Comparison of ENCODE assay signal across 22 mouse cellular contexts in genomic region chr11:104981342-104982055, GRCm38 (mm10).
A peak's percentile ranks its signal among the peaks of the same experiment; 100 is the strongest.
DNase-seq lines count a peak whose midpoint lies in the region; ATAC-seq and TF ChIP-seq lines count a peak whose summit lies in the region.
"Had no signal": no experiment of that assay in that cellular context is flagged by ENCODE, and none has a peak within 500 bp of the region (broad histone marks: within the 10 kb centered on the region; RNA-seq: fewer than 3 reads in every experiment).

No protein-coding gene starts in this region.

- no peaks in the 10 kb centered on the region for H3K27me3 ChIP-seq in heart, embryonic 10.5 days (ENCODE audit: insufficient read depth, poor library complexity, severe bottlenecking)
- no peaks in the 10 kb centered on the region for H3K27me3 ChIP-seq in heart, postnatal 0 days (ENCODE audit: control insufficient read depth, insufficient read depth, low read length)
- no peaks in the 10 kb centered on the region for H3K27me3 ChIP-seq in liver, postnatal 0 days (ENCODE audit: insufficient read depth, low read length)
- H3K27me3 ChIP-seq: hindbrain, embryonic 12.5 days; intestine, embryonic 15.5 days; midbrain, embryonic 12.5 days; neural tube, embryonic 13.5 days had no signal

- H3K9ac ChIP-seq in heart, postnatal 0 days (replicated peaks; ENCODE audit: low read depth, low read length) = no peak overlapping the region
- H3K9ac ChIP-seq in liver, postnatal 0 days (replicated peaks) = no peak overlapping the region
- H3K9ac ChIP-seq: forebrain, postnatal 0 days; hindbrain, embryonic 12.5 days; intestine, embryonic 15.5 days; midbrain, embryonic 12.5 days; neural tube, embryonic 13.5 days had no signal

- WGBS in heart, embryonic 10.5 days = 33% methylated on average over 15 of the region's 15 CpGs
- WGBS in heart, postnatal 0 days = 16% methylated on average over 15 of the region's 15 CpGs
- WGBS in liver, postnatal 0 days (ENCODE audit: insufficient replicate concordance) = 55% methylated on average over 15 of the region's 15 CpGs

- TF ChIP-seq EP300 in heart, postnatal 0 days (IDR thresholded peaks at IDR 0.05; ENCODE audit: low read depth) = no peak
- TF ChIP-seq EP300 in liver, postnatal 0 days (IDR thresholded peaks at IDR 0.05; ENCODE audit: low read depth) = no peak; the same call in 1 of the 2 replicates

- H3K9me3 ChIP-seq in heart, embryonic 10.5 days = no peaks in the 10 kb centered on the region
- no peaks in the 10 kb centered on the region for H3K9me3 ChIP-seq in heart, postnatal 0 days (replicated peaks; ENCODE audit: control insufficient read depth, low read length)
- H3K9me3 ChIP-seq in liver, postnatal 0 days (ENCODE audit: low read length) = no peaks in the 10 kb centered on the region
- H3K9me3 ChIP-seq: forebrain, embryonic 10.5 days; hindbrain, embryonic 12.5 days; intestine, embryonic 15.5 days; midbrain, embryonic 12.5 days; neural tube, embryonic 13.5 days had no signal

- H3K4me3 ChIP-seq in heart, embryonic 10.5 days = peak overlapping the region; percentile 39
- H3K4me3 ChIP-seq in heart, postnatal 0 days (ENCODE audit: low read depth, low read length) = no peak overlapping the region
- H3K4me3 ChIP-seq in liver, postnatal 0 days (ENCODE audit: low read depth, low read length) = no peak overlapping the region
- H3K4me3 ChIP-seq: forebrain, embryonic 10.5 days; hindbrain, embryonic 12.5 days; intestine, embryonic 15.5 days; midbrain, embryonic 12.5 days; neural tube, embryonic 13.5 days had no signal

- no peak for TF ChIP-seq CTCF in heart, postnatal 0 days (IDR thresholded peaks at IDR 0.05; ENCODE audit: low read depth)
- no peak for TF ChIP-seq CTCF in liver, postnatal 0 days (IDR thresholded peaks at IDR 0.05; ENCODE audit: low read depth)

- peaks cover 5% of the 10 kb centered on the region; the same call in 1 of the 2 replicates for H3K4me1 ChIP-seq in heart, embryonic 10.5 days
- H3K4me1 ChIP-seq in heart, postnatal 0 days (ENCODE audit: control insufficient read depth, insufficient read depth) = no peaks in the 10 kb centered on the region; the same call in 1 of the 2 replicates
- no peaks in the 10 kb centered on the region for H3K4me1 ChIP-seq in liver, postnatal 0 days (ENCODE audit: insufficient read depth)
- H3K4me1 ChIP-seq: forebrain, embryonic 10.5 days; hindbrain, embryonic 12.5 days; intestine, embryonic 15.5 days; midbrain, embryonic 12.5 days; neural tube, embryonic 13.5 days had no signal

- H3K4me2 ChIP-seq in heart, postnatal 0 days (ENCODE audit: low read depth, low read length) = peak overlapping the region; percentile 31
- H3K4me2 ChIP-seq in liver, postnatal 0 days (ENCODE audit: low read depth, low read length) = no peak overlapping the region
- H3K4me2 ChIP-seq: hindbrain, embryonic 12.5 days; intestine, embryonic 15.5 days; midbrain, embryonic 12.5 days; neural tube, embryonic 13.5 days had no signal

- intact Hi-C loops in heart, postnatal 14 days (cut with DNase I) = loop anchor here (10.0 kb wide), 1 partner anchor 387 kb away; no protein-coding TSS in a partner anchor

- no peak overlapping the region for H3K27ac ChIP-seq in heart, embryonic 10.5 days
- H3K27ac ChIP-seq in heart, postnatal 0 days (ENCODE audit: low read depth) = no peak overlapping the region
- no peak overlapping the region for H3K27ac ChIP-seq in liver, postnatal 0 days (ENCODE audit: low read depth)
- H3K27ac ChIP-seq: forebrain, embryonic 10.5 days; hindbrain, embryonic 12.5 days; intestine, embryonic 15.5 days; midbrain, embryonic 12.5 days; neural tube, embryonic 13.5 days had no signal

- no peak for DNase-seq in heart, embryonic 10.5 days (ENCODE audit: low spot score)
- no peak for DNase-seq in heart, postnatal 14 days
- DNase-seq in heart, postnatal 0 days (ENCODE audit: low spot score) = no peak
- DNase-seq in heart, postnatal 4 days = no peak
- peak; percentile 65 for DNase-seq in liver
- peak; percentile 18 for DNase-seq in liver, postnatal 0 days
- no peak for DNase-seq in gastrocnemius, postnatal 10 days
- DNase-seq: adrenal gland, postnatal 14 days; cerebellum, adult 18-20 months; cerebellum, postnatal 25 days; embryo, embryonic 11 days; forebrain, postnatal 0 days; kidney, adult 9 months; kidney, postnatal 36 days; thymus, postnatal 14 days had no signal

- ATAC-seq in heart, postnatal 0 days (ENCODE audit: insufficient read depth, low read depth) = no peak
- peak; percentile 78 for ATAC-seq in liver, postnatal 0 days
- ATAC-seq: activated CD4-positive, CD25-positive, alpha-beta regulatory T cell, adult 4 months; CD4-positive, CD25-positive, alpha-beta regulatory T cell, adult 4 months; forebrain, postnatal 0 days; intestine, embryonic 15.5 days had no signal

- no peaks in the 10 kb centered on the region for H3K36me3 ChIP-seq in heart, embryonic 10.5 days
- no peaks in the 10 kb centered on the region for H3K36me3 ChIP-seq in heart, postnatal 0 days (replicated peaks; ENCODE audit: control insufficient read depth, insufficient read depth, low read length)
- no peaks in the 10 kb centered on the region for H3K36me3 ChIP-seq in liver, postnatal 0 days (replicated peaks; ENCODE audit: insufficient read depth, low read length)
- H3K36me3 ChIP-seq: forebrain, embryonic 10.5 days; hindbrain, embryonic 12.5 days; intestine, embryonic 15.5 days; midbrain, embryonic 12.5 days; neural tube, embryonic 13.5 days had no signal

Comparison
In these comparisons a context has a peak if more than half of its experiments do, and no peak if none do; other contexts are left out.
1. DNase-seq: peak in liver (single experiment) and liver, postnatal 0 days (single experiment); none in heart, embryonic 10.5 days (single experiment), heart, postnatal 14 days (0 of 2), heart, postnatal 0 days (single experiment), heart, postnatal 4 days (single experiment) and gastrocnemius, postnatal 10 days (single experiment).